Mouse (Mus musculus) spleen, adult 12 weeks (tissue): ENCODE data around the gene Hoxa7.
A peak's percentile ranks its signal among the peaks of the same experiment; 100 is the strongest.

Source experiments
- DNase-seq: peaks from one replicate; pipeline ENCODE4 v3.0.0; 2022; ENCODE audit warnings: low spot score

The Hoxa7 gene

DNA sequence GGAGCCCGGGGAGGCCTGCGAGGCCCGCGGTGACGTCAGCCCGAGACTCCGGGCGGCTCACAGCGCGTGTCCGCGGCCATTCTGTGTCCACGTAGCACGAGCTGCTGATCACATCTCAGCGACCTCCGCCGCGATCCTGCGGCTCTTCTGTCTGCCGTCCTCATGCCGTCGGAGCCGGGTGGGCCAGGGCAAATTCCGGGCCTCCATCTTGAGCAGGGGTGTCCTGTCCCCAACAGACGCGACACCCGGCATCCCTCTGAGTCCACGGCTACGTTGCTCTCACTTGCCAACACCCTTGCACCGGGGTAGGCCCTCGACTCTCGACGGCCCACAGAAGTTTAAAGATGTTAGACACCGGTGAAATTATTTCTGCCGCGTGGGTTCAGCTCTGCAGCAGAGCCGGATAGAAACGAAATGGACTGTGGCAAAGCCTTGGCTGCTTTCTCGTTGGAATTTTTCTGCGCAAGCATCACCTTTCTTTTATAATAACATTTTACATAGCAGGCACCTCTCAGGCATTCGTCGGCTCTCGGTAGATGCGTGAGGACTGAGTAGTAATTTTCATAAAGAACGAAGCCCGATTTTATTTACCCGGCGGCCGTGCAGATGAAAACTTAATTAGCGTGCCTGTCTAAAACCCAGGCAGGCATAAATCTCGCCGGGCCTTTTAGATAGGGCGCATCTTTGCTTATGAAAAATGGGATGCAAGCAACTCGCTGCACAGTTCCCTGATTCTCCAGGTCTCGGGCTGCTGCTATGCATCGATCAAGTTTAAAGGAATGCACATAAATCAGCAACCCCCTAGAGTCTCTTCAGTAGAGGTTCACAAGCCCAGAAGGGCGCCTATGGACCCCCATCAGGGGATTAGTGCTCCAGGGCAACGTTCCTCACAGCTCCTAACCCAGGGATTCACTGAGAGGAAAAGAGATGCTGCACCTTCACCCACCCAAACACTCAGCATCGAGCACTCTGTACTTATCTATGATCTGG lies 32.2 kb upstream of the Hoxa7 start:
- DNase-seq = no peak

DNA sequence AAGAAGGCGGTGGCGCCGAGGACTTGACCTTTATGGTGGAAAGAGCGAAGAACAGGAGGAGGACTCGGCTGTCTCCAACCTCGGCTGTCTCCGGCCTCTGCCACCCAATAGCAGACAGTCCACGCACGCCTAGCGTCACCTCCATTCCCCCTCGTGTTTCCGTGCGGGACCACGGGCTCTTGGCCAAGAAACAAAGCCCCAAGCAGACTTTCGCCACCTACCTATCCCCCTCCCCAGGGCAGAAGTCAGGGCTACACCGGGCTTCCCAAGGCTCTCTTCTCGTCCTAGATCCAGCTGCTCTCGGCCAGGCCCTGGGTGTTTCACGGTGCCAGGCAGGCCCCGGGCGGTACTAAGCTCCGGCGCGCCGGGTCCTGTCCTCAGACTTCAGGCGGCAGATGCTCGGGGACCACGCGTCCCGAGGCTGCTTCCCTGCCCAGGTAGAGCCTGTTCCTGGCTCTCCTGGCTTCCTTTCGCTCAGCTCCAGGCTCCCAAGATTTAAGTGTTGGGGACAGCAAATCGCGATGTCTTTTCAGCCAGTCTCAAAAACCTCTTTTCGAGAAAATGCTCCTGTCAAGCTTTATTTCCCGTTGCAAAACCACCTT lies 31.2 kb upstream of the Hoxa7 start:
- no peak for DNase-seq

DNA sequence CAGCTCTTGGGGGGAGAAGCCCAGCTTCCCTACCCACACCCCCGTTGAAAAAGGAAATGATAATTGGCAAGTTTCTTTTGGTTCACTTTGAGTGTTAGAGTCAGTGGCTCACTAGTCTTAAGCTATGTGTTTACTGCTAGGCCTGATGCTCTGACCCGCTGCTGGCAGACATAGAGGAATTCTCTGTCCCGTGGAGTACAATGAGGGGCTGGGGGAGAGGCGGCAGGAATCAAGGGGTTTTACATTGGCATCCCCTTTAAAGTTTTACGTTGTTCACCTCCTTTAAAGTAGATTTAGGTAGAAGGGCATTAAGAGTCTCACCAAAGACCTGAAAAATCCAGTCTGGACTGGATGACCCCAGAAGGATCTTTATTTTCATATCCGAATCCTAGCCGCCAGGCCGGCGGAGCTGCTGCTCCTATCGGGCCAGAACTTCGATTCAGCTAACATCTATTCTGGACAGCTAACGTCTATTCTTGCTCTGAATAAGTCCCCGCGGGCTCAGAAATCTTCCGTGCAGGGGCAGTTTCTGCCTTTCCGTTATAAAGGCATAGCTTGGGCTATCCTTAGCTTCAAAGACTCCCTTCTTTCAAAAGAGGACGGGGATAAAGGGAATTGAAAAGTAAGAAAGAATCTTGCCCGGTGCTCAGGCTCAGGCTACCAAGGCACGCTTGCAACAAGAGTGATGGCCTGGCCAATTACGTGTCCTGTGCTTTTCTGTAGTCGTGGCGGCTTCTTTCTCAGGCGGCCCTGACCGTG lies 30.5 kb upstream of the Hoxa7 start:
- no peak for DNase-seq

DNA sequence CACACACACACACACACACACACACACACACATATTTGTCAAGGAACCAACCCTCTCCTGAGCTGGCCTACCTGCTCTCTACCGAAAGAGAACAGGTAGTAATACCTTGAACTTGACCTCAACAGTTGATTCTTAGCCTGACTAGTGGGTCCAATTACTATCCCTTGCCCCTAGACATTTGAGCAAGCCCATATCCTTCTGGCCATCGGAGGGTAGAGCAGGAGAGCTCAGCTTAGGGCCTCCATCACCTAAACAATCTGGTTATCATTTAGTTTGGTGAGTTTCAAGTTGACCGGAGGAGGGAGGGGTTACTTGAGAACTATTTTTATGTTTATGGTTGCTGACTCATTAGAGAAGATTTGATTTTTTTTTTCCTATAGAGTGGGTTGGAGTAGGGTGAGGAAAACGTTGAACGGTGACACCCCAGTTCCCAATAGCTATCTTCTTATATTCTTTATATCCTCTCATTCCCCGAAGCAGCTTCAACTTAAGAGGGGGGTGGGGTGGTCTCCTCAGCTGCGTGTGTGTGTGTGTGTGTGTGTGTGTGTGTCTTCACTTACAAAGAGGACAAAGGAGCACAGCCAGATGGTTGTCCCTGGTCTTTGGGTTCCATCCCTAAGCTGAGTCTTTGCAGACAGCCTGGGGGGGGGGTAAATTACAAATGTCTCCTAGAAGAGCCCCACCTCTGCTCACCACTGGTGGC lies 29.7 kb upstream of the Hoxa7 start:
- no peak for DNase-seq

DNA sequence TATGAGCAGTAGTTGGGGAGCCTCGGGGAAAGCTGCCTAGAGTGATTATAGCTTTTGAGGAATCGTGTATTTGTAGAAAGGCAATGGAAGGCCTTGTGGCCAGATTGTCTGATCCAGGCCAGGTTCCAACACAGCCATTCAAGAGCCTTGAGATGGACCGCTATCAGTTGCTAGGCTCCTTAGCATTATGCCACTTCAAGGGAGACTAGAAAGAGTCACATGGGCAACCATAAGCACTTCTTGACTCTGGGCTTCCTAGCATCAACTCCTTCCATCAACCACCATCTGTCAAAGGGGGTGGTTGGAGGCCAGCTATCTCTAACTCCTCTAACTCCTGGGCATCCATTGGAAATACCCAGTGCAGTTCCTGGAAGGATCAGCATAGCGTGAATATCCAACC lies 28.2 kb upstream of the Hoxa7 start:
- DNase-seq = no peak

DNA sequence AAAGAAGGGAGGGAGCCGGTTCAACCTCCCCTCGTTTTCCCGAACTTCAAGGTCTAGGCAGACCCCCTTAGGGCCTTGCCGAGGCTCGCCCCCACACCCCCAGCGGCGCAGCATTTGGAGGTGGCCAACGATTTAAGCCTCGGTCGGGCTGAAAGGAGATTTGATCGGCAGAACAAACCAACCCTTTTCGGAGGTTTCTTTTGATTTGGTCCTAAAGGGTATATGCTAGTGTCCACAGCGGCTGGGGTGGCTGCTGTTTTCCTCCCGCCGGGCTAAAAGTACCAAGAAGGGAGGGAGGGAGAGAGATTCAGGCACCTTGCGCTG lies 27.7 kb upstream of the Hoxa7 start:
- DNase-seq = no peak

DNA sequence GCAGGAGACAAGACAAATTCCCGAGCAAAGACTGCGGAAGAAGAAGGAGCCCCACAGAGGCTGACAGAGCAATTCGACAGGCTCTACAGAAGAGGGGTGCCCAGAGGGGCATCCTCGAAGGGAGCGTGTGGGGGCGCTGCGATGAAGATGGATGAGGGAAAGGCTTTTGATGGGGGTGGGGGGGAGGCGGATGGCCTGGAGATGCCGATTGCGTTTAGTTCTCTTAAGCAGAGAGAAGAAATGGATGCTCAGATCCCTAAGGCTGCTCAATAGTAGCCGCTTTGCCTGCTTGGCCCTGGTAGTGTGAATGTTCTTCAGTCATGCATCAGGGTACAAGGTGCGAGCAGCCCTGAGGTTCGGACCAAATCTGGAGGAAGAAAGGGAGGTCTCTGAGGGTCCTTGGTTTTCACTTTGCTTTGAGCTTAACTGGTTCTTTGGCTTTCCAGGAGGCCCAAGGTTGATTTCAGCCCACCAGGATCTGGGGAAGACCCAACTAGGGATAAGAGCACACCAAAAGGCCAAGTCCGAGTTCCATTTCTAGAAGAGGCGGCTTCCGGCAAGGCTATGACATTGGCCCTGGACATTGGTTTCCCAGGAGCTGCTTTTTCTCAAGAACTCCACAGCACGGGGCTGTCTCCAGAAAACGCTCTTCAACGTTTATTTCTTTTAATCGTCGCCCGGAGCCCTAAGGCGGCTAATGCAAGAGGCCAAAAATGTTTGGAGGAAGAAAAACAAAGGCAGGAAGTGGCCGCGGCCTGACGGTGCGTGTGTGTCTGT lies 27.2 kb upstream of the Hoxa7 start:
- no peak for DNase-seq

DNA sequence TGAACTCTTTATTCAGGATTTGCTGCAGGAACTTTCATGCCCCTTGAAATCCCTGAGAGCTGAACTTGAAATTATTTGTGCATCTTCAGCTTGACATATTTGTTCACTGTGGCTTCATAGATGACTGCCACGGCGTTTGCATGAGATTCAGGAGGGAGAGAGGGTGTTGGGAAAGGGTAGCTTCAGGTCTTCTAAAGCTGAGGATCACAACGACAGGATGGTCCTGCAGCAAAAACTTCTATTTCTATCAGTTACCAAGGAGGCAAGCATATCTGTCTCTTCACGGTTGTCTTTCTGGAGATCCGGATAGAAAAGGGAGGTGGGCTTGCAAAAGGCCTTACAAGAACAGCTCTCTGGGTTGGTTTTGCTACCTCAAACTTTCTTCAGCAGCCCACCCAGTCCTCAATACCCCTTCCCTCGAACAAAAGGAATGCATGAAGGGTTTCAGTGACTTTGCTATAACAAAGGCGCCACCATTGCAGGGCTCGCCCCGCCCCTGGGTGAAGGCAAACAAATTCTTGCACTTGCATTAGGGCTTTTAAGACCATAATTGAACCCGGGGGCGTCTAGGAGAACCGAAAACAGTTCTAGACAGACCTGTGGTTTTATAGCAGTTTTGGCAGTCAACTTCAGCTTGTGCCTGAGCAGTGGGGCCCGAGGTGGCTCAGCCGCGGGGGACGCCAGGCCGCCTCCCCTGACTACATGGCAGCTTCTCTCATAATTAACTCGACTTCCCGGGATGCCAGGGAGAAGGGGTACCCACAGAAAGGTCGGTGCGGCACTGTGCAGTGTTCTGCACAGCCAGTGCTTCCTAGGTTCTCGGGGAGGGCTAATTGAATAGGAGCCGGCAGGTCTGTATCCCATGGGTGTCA lies 26.3 kb upstream of the Hoxa7 start:
- no peak for DNase-seq

DNA sequence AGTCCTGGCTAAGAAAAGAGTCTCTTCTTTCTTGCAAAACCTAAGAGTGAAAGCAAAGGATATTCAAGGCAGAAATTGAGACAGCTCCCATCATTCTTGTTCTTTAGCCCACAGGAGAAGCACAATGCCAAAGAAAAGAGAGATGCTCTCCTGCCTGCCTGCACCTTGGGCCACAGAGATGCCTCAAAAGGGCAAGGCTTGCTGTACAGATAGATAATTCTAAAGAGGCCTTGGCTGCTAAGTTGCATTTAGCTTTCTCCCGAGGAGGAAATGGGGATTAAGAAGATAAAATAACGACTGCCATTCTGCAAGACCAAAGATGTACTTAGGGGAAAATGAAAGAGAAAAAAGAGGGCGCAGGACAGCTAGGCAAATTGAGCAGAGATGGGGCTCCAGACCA lies 25.3 kb upstream of the Hoxa7 start:
- no peak for DNase-seq

DNA sequence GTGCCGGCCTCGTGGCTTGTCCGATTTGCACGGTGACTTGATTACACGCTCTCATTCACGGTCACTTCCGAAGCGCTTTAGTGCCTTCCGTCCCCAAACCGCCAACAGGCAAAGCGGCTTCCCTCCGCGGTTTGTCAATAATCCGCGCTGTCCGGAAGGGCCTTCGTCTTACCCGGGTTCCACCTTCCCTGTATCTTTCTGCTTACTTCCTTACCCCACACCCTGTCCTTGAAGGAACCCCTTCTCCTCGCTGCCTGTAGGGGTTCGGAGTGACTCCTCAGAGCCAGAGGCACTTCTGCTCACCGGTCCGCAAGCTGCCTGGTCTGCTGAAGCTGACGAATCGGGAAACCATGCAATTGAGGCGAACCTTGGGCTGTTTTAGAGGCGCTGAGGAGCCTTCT lies 24.7 kb upstream of the Hoxa7 start:
- DNase-seq = no peak

- DNase-seq = no peak
These were observed 24.1 kb upstream of the Hoxa7 start, which contains the start of gene Hoxa11 for GRCm38 (mm10) chr6:52245757-52246142. TSS of gene Hoxa11 (minus strand) at chr6:52245810.

- no peak for DNase-seq
These were observed 23.5 kb upstream of the Hoxa7 start for GRCm38 (mm10) chr6:52245040-52245756.

- no peak for DNase-seq
These were observed 22.9 kb upstream of the Hoxa7 start for GRCm38 (mm10) chr6:52244471-52245039.

GRCm38 (mm10) chr6:52243681-52244121 lies 22.0 kb upstream of the Hoxa7 start:
- DNase-seq = no peak

GRCm38 (mm10) chr6:52242801-52243332 lies 21.2 kb upstream of the Hoxa7 start:
- no peak for DNase-seq

DNA sequence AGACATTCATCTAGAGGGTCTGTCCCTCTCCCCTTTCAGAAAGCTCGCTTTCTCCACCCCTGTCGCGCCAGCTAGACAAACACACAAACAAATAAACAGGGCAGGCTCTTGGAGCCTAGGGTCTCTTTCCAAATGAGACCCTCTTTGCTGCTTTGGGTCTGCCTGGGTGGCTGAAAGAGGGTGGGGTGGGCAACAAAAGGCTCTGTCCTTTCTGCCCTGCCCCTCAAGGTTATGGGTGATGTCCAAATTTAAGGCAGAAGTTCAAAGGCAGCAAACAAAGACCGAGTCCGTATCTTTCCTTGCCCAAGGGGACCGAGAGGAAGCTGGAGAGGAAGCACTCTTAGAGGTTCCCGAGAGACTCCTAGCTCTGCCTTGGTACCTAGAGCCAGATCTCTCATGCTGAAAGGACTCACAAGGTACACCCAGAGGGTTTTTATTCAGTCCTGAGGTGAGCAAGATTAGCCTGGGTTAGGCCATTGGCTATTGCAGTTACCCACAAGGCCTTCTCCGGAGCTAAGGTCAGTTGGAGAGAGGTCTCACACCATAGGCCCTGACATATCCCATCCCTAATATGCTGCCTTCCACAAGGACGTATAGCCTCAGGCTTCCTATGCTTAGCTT lies 19.5 kb upstream of the Hoxa7 start:
- DNase-seq = no peak

DNA sequence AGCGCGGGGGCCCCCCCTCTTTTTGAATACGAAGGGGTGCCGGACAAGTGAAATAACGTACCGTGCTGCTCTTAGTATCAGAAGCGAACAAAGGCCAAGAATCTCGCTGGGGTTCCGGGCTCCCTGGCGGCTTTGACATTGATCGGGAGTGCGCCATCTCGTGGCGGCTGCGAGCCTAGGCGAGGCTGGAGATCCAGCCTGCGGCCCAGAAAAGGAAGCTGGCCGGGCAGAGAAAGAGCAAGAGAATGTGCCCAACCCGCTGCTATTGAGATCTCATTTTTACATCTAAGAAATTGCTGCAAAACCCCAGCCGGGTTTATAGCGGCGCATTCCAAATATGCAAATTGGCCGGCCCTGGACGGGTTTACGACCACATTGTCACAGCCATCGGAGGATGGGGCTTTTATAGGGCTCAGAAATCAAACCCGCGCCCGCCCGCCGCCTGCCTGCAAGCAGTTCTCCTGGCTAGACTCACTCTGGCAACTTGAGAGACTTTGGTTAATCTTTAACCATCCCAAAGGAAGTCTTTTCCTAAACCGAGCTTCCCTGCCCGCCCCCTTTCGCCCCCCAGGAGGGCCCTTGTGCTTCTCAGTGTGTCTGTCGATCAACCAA lies 18.8 kb upstream of the Hoxa7 start, which contains the start of gene Hoxa10:
Gene Hoxa10 (minus strand): TSS at position 466 of the 612 bp plus-strand sequence.
- DNase-seq = peak; percentile 51
